Mouse (Mus musculus) brain, adult 2 months (tissue): ENCODE results near the gene Gbx2.

Experiments
- DNase-seq: peaks from one replicate; pipeline ENCODE4 v3.0.0; 2011; ENCODE audit warnings: low read depth, low spot score

Gbx2 gene

DNA sequence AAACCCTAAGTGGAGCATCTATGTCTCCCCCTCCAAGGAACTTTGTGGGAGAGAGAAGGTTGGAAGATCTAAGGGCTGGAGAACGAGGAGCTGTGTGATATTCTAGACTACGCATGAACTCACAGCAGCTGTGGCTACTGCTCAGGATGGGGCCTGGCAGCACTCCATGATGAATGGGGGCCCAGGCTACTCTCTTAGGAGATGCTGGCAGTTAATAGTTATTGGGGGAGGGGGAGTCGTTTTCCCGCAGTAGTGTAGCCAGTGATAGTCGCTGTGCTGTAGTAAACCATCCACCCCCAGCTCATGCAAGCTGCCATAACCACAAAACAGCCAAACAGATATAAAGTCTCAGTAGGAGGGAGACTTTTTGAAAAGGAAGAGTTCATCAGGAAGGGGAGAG is 18.6 kb downstream of the Gbx2 start:
- DNase-seq = no peak

DNA sequence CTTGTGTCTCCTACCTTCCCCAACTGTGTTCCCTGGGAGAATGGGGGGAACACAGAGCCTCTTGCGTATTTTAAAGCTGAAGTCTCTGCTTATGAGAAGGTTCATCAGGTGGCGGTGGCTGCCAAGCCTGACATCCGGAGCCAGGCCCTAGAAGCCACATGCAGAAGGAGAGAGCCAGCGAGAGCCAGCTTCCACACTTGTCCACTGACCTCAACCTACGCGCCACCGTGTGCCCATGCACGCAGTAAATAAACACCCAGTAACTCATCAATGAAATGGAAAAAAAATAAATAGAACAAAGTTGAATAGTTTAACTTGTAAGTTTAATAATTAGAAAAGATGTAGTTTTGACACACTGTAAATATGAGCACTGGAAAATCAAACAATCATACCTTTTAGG is 21.2 kb downstream of the Gbx2 start:
- no peak for DNase-seq

DNA sequence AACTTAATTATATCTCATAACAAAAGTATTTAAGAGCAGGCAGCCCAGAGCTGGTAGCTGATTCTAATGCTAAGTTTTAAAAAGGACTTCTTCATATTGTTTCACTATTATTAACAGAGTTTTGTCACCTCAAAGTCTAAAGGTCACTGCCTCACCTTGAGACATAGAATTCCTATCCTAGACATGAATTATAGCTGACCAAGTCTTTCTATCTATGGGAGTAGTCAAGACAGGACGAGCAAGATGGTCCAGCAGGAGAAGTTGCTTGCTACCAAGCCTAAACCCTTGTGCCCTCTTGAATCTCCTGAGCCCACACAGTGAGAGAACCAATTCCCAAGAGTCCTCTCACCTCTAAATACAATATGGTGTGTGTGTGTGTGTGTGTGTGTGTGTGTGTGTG is 28.3 kb downstream of the Gbx2 start:
- no peak for DNase-seq

DNA sequence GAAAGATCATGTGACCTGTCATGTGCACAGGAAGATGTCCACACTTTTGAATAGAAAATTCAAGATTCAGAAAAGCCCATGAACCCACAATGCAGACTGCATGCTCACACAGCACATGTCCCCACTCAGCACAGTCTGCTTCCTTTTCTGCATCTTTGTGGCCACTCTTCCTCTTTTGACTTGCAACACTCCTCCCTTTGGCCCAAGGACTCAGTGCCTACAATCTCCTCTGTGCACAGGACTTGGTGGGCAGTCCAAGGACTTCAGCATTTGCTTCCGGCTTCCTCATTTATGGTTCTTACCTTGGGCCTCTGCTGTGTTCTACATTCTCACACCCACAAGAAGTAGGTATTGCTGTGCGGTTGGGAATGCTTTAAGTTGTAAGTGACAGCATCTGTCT is 28.7 kb downstream of the Gbx2 start:
- no peak for DNase-seq

DNA sequence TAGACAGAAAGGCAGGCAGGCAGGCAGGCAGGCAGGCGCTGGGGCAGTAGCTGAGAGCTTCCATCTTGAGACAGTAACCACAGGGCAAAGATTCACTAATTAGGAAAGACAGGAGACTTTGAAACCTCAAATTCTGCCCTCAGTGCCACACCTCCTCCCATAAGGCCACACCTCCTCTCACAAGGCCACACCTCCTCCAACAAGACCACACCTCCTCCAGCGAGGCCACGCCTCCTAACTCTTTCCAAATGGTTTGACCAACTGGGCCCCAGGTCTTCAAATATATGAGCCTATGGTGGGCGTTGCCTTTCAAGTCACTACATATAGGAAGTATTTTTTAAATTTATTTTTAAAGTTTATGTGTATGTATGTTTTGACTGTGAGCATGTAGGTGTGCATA is 29.6 kb downstream of the Gbx2 start:
- DNase-seq = no peak

DNA sequence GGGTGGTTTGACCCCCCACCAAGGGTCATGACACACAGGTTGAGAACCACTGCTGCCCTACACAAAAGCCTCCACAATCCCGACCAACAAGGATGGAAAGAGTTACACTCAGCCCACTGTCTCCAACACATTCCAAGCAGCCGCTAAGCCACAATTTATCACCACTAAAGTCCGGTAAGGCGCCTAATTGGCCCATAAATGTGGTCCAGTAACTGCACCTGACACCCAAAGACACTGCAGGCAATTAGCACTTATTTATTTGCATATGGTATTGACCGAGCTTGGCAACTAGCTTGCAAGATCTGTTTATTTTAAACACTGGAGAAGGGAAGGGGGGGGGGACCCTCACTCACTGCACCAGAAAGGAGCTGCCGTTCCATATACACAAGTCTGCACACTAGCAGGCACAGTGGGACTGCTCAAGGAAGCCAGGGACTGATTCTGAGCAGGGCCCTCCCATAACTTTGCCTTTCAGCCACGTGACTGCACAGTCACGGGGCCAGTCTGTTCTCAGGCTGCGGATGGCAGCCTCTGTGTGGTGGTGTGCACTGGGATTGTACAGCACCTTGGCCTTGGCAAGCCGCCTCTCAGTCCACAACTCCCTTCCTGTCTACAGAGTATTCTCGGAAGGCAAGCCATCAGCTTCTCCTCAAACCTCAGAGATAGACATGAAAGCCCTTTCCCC is 31.1 kb downstream of the Gbx2 start:
- no peak for DNase-seq

DNA sequence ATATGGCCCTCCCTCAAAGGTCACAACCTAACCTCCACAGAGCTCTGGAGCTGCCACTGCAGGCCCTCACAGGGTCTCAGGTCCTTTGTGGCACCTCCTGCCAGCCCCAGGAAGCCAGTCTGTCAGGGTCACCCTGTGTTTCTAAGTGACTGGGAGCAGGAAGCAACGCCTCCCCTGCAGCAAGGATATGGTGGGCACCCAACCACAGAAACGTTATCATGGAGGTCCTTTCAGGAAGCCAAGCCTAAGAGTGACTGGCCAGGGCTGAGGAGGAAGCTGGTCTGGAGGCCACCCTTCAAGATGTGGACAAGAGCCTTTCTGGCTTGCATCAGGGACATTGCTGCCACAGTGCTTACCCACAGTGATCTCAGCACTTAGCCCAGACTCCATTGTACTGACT is 31.9 kb downstream of the Gbx2 start:
- DNase-seq = no peak

DNA sequence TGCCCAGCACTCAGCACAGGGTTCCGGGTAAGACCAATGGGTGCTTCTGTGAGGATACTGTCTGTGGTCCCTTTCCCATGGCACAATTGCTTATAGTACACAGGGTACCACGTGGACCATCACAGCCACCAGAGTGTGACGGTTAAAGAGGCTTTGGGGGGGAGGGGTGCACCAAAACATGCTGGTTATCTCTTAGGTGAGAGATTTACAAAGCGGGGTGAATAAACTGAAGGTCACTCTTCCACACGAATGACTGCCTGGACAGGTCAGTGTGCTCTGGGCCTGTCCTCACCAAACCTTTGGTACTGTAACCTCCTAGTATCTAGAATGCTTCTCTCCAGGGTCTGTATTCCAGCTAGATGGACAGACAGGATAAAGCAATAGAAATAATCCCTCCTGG is 35.2 kb downstream of the Gbx2 start:
- no peak for DNase-seq

DNA sequence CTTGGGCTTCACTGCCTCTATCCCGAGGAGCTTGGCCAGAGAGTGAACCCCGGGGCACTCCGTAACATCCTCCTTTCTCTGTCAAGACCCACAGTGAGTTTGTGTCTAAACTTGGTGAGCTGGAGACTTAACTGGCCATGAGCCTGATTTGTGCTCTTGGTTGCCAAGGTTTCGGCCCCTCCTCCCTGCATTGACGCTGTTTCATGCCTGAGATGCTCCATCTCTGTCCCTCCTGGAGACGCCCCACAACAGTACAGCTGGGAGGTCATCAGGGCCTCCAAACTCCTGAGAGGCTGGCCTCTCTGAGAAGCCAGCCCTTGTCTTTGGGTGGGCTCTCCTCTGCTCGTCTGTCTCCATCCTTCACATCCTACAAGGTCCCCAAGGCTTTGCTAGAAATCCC is 38.7 kb downstream of the Gbx2 start:
- no peak for DNase-seq

DNA sequence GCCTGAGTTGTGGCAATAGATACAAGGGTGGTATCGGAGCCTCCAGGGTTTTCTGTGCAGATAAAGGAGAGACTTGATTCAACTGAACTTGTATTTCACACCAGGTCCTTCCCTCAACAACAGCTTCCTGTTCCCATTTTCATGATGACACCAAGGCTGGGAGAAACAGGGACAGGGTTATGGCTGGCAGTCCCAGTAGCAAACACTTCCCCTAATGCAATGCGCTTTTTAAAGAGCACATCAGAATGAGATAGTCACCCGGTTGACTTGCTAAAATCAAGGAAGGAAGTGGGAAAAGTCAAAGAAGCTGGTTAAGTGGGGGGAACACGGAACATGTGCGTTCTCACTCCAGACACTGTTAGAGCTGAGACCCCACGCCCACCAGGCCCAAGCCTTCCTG is 39.6 kb downstream of the Gbx2 start:
- DNase-seq = no peak

DNA sequence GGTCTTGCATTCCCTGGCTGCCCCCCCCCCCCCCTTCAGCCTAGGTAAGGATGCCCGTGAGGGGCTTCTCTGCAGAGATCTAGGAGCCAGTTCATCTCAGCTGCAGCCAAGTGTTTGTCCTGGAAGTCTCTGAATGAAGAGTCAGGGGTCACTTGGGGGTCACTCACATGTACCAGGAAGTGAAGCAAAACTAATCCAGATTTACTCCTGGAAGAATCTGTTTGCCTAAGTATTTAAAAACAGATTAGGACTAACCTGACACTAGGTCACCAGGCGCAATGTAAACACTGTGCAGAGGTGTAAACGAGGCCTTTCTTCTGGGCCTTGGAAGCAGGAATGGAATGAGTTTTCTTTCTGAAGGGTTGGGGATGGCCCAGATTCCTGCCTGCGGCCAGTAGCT is 45.3 kb downstream of the Gbx2 start:
- no peak for DNase-seq

DNA sequence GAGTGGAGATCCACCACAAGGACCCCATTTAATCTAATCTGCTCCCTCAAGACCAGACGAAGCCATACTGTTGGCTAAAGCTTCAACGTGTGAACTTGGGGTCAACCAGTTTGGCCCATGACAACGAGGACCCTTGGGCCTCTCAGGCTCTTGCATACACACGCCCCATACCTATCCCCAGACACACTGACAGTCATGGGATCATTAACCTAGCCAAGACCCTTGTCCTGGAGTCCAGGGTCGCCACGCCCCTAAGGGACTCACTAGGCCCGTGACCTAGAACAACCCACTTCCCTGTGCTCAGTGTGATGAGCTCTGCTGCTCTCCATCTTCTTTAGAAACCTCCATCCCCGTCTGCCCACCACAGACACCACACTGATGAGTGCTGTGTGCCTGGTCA is 46.6 kb downstream of the Gbx2 start:
- DNase-seq = no peak

DNA sequence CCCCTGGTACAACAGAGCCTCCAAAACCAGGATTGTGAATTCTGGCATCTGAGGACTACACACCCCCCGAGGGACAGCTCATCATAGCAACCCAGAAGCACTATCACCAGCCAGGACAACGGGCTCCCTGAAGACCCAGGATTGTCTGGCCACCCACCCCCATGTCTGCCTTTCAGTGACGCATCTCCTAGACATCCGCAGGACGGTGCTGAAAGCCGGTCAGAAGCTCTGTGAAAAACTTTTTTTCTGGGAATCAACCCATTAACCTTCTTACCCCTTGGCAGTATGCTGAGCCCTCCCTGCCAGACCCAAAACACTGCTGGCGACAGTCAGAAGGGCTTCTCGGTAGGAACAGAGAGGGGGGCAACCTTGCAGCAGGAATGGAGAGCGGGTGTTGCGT is 50.1 kb downstream of the Gbx2 start:
- DNase-seq = no peak

DNA sequence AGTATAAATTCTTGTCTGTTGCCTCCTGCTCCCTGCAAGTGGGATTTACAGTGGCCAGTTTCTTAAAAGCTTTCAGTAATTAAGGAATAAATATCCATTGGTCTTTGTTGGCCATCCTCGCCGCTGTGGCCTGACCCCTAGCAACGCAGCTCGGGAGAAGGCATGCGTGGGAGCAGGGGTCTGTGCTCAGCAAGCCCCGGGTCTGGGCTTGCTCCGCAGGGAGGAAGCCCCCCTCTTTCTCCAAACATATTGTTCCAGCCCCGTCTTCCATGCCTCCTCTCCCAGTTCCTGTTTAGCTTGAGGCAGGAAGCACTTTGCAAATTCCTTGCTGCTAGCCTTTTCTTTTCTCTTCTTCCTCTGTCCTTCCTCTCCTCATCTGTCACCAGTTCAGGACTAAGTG is 50.8 kb downstream of the Gbx2 start:
- no peak for DNase-seq

DNA sequence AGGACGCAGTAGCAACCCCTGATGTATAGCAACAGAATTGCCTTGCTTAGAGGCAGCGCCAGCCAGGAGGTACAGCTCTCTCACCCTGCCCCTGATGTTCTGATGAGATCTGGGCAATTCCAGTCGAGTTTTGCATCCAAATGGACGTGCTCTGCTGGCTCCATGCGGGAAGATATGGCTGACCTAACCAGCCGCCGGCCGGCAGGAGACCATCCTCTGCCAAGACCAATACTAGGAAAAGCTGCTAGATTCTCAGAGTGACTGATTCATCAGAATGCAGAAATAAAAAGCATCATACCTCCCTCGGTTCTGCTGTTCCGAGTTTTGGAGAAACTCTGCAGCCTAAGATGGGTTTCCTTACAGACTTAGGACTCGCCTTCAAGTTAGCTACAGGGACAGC is 52.5 kb downstream of the Gbx2 start:
- peak; percentile 70 for DNase-seq
